Mouse (Mus musculus): Measurements from ENCODE around the gene Enox1.

DNA sequence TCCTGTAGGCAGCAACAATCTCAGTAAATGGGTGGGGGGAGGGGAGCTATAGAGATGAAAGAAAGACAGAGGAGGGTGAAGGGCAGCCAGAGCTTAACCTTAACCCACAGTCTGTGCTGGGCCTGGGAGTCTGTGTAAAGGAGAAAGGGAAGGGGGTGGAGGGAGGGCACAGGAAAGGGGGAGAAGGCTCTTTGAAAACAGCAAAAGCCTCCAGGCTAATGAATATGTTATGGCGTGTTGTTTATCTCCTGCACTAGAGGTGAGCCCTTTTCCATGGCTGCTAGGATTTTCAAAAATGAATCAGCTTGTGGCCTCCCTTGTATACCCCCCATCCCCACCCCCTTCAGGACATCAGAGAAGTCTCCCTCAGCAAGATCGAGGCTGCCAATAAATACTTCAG is 225.0 kb downstream of the Enox1 start:
- TF ChIP-seq CTCF (IDR thresholded peaks at IDR 0.05; ENCODE audit: control insufficient read depth, insufficient read depth, low read length) (no peak), POLR2A (IDR thresholded peaks at IDR 0.05; ENCODE audit: borderline replicate concordance, control insufficient read depth, low read depth, low read length) (no peak)
